Mouse (Mus musculus): ENCODE data around the gene Arf3.
A peak's percentile ranks its signal among the peaks of the same experiment; 100 is the strongest.
"Not testable (repeated sequence)": the region's sequence is repeated elsewhere in the genome, so short reads cannot be mapped to it uniquely, and the experiment has no call there.

Gene Arf3

DNA sequence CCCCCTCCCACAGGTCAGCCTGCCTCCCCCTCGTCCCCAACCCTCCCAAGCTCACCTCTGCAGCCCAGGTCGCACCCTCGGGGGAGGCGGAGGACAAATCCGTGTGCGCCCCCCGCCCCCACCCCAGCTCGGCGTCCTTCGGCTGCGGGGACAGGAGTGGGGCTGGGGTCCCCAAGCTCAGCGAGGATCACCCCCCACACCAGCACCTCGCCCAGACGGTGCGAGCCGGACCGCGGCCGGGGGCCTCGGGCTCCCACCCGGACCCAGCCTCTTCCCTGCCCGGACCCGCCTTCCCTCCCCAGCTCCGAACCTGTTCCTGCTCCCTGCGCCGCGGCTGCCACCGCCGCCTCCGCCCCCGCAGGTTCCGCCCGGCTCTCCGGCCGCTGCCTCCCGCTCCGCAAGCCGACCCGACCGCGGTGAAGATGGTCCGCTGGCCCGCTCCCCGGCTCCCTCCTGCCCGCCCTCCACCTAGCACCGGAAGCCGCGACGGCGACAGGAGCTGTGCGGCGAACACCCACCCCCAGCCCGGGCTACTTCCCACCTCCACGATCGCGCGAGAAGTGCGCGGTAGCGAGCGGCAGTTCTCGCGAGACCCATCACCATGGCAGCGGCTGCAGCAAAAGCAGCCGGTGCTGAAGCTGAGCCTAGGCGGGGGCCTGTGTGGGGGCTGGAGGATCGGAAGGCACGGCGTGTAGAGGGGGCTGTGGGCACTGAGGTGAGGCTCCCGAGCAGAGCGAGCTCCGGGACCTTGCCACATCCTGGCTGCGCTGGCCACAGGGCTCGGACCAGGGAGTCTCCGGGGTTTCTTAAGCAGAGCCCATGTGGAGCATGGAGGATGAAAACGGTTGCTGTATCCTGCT lies at the start of gene Arf3:
Gene Arf3 (minus strand): TSS at position 545 of the 860 bp plus-strand sequence.
- DNase-seq = peak; percentile 98

DNA sequence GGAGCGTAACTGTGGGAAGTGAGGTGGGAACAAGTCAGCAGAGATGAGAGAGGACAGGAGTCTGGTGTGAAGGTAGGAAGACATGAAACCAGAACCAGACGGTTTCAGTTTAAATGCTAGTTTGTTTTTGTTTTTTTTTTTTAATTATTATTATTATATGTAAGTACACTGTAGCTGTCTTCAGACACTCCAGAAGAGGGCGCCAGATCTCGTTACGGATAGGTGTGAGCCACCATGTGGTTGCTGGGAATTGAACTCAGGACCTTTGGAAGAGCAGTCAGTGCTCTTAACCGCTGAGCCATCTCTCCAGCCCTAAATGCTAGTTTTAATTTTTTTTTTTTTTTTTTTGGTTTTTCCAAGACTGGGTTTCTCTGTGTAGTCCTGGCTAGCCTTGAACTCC lies 47.2 kb upstream of the Arf3 start:
- DNase-seq = not testable (repeated sequence)

DNA sequence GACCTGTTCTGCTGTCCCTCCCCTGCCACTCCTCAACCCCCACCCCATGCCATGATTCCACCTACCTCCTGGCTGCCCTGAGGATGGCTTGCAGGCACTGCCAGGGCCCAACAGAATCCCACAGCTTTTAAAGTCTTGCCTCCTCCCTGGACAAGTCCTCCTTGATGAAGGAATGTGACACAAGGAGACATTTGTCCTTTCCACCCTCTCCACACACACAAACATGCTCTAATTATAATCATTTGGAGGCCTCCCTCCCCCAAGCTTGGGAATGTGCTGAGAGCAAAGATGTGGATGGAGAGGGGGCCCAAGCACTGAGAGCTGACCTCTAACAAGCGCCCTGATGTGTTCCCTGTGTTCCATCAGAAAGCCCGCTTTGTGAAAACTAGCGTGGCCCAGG lies 46.4 kb upstream of the Arf3 start, which contains the start of gene Ddn:
Gene Ddn (minus strand): TSS at position 101 of the 400 bp plus-strand sequence.
- DNase-seq = no peak

DNA sequence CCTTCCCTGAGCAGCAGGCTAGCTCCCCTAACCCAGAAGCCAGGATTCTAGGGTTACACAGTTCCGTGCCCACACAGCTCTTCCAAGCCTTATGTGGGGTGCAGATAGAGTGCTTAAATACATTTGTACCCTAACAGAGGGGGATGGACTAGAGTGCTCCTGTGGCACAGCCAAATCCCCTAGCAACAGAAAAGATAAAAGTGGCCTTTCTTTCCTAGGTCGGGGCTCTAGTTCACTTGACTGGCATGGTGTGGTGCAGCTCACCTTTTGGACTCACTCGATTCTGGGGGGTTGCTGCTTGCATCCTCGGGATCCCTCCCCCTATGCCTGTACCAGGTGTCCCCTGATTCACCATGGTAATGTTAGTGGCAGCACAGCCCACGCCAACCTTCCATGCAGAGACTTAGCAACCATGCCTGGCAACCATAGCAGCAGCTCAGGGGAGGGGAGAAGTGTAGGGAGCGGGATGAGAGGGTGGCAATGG lies 45.7 kb upstream of the Arf3 start:
- DNase-seq = no peak

DNA sequence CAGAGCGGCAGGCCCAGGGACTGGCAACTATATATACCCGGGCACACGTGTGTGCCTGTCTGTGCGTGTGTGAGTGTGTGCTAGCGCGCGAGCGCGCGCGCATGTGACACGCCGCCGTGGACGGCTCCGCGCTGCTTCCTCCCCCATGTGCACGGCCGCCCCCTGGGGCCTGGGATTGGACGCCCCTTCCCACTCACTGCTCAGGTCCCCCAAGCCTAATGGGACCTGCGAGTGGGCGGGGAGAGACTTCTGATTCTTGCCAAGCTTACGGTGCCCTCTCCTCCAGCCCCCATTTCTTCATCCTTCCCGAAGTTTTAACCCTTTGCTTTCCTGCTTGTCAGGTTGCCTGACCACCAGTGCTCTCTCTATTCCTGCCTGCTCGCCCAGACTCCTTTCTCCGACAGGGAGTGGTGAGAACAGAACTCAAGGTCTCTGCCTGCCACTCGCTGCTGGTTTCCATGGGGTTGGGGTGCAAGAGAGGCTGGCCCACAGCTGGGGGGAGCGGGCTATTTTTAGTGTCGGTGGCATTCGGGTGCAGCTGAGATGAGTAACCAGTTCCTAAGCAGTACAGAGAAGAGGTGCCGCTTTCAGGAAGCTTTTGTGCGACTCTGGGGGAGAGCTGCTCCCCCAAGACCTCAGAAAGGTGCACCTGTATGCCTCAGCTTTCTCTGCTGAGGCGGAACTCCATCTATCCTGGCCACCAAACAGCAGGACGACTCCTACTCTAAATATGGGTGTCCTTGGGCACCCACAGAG lies 45.1 kb upstream of the Arf3 start:
- DNase-seq = peak; percentile 60

DNA sequence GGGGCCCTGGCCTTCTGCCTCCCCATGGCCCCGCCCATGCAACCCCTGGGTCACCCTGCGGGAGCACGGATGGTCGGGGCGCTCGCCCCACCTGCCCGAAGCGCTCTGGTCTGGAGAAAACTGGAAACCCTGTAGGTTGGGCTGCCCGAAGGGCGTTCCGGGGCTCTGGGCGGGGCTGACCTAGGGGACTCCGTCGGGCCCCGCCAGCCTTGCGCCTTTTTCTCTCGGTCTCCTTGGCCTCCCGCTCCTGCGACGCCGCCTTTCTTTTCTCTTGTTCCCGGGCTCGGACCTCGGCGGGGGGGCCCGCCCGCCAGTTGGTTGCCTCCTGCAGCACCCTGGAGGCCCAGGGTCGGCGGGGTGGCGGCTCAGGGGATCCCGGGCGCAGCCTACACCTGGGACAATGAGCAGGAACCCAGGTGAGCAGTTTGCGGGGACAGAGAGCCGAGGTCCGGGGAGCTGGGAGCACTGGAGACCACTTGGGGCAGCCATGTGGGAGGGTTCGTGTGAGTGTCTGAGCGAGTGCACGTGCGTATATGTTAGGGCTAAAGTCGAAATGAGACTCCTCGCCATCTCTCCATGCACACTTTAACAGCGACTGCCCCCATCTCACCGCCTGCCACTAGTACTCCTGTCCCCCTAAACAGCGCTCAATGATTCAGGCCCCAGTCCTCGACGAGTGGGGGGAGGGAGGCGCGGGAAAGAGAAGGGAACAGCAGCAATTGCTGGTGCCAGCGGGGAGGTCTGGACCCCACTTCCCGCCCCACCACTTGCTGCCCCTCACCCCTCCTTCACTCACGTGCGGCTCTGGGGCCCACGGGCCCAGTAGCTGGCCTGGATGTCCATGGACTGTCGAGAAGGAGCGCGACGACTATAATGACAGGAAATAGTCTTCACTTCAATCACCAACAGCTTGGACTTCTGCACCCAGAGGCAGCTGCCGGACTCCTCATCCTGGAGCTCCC lies 44.1 kb upstream of the Arf3 start:
- DNase-seq = peak; percentile 54

DNA sequence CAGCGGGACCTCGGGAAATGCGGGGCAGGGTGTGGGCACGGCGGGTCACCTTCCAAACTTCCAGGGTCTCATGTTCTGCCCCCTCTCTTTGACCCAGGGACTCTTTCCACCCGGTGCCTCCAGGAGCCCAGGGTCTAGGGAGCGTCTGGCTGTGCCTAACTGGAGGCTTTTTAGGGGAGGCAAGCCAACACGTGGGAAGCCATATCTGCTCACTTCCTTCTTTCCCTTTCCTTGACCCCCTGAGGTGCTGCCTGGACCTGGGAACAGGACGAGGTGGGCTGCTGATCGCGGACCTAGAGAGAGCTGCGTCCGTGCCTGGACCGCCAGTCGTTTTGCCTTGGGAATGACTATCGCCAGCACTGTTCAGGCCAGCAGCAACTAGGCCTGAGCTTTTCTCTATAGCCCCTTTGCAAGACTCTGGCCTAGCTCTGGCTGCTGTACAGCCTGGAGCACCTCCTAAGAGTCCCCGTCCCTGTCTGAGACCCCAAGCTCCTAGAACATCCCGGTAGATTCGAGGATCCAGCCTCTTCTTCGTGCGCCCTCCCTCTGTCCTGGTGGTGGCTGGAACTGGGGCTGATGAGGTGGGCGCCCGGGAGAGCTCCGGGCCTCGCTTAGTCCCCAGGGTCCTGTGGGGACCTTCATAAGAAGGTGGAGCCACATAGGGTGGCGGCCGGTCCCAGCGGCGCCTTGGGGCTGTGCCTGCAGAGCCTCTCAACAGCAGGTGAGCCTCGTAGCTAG lies 43.2 kb upstream of the Arf3 start:
- no peak for DNase-seq

DNA sequence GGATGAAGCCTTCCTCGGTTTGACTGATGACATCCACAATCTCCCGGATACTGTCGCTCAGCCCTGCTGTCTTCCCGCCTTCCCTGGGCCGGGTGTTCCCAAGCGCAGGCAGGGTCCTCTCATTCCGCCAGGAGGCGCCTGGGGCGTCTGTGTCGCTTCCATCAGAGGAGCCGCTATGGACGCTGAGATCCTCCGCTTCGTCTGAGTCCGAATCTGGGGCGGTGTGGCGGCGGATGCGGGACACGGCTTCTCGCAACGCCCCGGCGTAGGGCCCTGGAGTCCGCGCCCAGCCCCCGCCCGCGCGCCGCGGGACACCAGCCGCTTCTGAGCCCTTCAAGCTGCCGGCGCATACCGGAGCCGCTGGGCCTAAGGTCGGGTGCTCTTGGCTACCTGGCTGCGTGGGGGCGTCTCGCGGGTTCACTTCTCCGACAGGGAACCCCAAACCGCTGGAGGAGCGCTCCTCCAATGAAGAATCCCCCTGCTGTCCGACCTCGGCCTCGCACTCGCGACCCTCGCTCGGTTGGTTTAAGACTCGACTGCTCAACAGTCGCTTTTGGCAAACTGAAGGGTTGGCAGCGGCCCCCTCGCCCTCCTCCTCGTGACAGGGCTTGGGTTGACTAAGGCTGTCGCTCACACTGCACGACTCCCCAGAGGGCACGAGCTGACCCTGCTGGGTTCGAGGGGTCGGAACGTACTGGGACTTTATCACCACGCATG lies 42.5 kb upstream of the Arf3 start:
- DNase-seq = peak; percentile 88

DNA sequence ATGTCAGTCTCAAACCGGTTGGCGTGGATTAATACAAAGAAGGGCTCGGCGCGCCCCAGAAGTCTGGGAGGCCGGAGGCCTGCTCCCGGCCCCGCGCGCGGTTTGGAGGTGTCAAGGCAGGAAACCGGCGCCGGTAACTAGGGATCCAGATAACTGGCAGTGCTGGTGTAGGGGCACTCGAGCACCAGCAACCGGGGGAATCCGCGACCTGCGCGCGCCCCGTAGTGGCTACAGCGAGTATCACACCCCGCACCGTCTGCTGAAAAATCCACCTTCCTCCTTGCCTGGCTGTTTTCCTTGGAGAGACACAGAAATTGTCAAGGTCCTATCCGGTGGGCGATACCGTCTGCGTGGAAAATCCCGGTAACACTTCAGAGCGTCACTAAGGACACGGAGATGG lies 41.0 kb upstream of the Arf3 start:
- peak; percentile 90 for DNase-seq

DNA sequence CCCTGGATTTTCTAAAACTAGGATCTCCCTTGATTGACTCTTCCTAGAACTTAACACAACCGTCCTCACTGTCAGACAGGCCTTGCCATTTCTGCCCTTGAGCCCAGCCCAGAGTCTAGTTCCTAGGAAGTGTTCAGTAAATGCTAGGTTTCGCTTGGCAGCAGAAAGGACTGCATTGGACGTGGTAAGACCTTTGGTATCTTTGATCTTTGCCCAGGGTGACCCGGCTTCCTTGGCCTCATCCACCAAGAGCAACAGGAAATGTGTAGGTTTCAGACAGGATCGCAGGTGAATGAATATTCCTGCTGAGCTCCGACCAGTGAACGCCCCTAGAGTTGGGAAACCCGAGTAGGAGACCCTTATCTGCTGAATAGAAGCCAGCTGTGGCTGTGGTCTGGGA lies 39.9 kb upstream of the Arf3 start:
- DNase-seq = no peak

DNA sequence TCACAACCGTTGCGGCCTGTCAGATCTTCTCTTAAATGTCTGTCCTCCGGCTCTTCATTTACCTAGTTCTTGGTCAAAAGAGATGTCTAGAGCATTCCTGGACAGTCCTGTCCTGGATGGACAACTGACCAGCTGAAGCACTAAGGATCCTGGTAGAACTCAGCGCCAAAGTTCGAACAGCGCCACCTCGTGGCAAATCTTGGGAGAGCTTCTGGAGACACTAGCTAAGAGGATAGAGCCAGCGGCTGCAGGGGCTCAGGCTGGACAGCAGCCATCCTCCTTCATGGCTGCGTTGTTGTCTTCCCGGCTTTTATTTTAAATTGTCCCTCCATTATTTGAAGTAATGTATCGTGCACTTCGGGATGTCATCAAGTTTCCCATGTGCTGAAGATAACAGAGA lies 36.4 kb upstream of the Arf3 start:
- DNase-seq = peak; percentile 91

DNA sequence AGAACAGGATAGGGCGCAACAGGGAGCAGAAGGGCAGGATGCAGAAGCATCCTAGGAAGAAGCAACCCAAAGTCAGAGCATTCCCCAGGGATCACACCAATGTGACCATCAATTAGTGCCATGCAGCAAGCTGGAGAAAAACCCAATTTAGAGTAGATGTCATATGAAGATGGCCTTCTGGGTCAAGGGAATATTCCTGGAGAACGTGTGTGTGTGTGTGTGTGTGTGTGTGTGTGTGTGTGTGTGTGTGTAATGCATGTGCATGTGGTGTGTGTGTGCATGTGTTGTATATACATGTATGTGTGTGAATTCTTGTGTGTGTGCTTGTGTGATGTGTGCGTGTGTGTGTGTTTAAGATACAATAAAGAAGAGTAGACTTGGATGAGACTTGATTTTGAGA lies 35.9 kb upstream of the Arf3 start:
- DNase-seq = no peak

DNA sequence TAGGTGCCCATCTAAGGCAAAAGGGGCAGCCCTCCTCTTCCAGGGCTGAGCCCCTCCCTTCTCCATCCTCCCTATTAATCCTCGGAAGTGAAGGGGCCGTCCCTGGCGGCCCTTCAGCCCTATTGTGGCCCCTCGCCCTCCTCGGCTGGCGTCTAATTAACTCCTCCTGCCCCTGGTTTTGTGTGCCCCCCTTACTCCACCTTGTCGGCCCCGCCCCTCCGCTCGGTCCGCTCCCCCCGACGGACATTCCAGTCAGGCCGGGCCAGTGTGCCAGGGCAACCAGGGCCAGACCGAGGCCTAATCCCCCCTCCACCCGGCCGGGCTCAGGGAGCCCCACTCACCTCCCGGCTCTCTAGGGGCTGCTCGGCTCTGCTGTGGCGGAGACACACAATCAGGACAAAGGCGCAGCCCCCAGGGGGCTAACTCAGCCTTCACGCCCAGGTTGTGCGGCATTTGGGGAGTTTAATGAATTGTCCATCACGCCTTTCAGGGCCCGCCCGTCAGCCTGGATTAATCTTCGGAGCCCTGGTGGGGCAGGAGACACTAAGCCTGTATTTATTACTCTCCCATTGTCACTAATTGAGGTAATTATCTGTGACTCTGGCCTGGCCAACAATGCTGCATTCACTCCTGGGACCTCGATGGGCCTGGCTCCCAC lies 35.0 kb upstream of the Arf3 start:
- DNase-seq = no peak

DNA sequence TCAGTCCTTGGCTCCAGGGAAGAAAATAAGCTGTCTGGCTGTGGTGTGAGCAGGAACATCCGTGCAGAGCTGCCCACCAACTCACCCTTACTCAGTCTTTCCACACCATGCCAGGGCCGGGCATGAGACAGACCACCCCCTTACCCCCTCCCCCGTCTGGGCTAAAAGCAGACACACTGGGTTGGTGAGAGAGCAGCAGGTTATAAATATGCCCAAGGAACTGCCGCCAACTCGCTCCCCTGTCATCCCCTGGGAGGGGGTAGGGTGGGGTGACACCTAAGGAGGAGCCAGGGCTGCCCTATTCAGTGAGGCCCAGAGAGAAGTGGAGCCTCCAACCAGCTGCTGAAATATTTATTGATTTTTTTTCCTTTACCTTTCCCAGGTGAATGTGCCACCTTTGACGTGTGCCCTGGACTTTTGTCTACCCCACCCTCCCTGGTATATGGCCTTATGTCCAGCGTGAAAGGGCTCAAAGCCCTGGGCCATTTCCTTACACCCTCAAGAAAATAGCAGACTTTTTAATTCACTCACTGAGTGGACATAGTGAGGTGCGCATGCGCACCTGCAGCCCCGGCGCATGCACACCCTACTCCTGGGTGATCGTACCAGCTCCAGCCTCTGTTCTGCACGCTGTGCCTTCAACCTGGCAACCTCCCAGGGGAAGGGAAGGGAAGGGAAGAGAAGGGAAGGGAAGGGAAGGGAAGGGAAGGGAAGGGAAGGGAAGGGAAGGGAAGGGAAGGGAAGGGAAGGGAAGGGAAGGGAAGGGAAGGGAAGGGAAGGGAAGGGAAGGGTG lies 34.0 kb upstream of the Arf3 start:
- no peak for DNase-seq

DNA sequence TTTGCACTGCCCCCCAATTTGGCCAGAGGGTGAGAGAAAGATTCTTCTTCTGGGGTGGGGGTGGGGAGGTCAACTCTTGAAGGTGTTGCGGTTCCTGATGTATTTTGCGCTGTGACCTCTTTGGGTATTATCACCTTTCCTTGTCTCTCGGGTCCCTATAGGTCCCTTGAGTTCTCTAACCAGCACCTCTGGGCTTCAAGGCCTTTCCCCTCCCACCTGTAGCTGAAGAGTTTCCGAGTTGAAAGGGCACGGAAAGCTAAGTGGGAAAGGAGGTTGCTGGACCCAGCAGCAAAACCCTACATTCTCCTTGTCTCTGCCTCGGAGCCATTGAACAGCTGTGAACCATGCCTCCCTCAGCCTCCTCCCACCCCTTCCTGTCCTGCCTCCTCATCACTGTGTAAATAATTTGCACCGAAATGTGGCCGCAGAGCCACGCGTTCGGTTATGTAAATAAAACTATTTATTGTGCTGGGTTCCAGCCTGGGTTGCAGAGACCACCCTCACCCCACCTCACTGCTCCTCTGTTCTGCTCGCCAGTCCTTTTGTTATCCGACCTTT lies 30.2 kb upstream of the Arf3 start:
- no peak for DNase-seq

DNA sequence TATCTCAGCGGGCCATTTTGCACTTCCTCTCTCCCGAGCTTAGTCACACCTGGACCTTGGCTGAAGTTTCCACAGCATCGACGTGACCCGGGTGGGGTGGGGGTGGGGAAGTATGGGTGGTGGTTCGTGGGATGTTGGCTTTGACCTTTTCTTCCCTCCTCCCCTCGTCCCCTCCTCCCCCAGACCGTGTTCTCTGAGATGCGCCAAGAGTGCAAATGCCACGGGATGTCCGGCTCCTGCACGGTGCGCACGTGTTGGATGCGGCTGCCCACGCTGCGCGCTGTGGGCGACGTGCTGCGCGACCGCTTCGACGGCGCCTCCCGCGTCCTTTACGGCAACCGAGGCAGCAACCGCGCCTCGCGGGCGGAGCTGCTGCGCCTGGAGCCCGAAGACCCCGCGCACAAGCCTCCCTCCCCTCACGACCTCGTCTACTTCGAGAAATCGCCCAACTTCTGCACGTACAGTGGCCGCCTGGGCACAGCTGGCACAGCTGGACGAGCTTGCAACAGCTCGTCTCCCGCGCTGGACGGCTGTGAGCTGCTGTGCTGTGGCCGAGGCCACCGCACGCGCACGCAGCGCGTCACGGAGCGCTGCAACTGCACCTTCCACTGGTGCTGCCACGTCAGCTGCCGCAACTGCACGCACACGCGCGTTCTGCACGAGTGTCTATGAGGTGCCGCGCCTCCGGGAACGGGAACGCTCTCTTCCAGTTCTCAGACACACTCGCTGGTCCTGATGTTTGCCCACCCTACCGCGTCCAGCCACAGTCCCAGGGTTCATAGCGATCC lies 29.4 kb upstream of the Arf3 start:
- DNase-seq = no peak

DNA sequence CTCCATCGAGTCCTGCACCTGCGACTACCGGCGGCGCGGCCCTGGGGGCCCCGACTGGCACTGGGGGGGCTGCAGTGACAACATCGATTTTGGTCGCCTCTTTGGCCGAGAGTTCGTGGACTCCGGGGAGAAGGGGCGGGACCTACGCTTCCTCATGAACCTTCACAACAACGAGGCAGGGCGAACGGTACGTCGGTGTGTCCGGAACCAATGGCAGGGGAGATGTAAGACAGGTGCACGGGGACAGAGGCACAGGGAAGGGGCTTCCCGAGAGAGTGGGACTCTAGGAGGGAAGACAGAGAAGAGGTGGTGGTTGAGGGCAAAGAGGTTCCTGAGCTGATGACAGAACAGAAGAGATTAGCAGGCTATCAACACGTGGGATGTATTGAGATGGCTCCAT lies 28.8 kb upstream of the Arf3 start:
- no peak for DNase-seq

DNA sequence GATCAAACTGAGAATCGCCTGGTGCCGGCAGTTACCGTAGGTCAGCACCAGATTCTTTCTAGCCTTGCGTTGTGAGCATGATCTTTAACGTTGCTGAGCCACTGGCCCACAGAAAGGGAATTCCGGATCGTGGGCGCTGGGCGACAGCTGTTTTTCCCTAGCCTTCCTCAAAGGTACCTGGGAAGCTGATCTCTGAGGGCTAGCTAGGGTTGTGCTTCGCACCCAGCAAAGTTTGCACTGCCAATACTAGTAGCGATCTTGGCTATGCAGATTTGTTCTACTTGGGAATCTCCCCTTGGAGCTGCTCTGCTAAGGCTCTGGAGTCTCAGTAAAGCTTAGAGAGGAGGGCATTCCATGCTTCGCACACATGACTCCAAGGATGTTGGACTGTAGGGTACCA lies 28.2 kb upstream of the Arf3 start:
- no peak for DNase-seq

DNA sequence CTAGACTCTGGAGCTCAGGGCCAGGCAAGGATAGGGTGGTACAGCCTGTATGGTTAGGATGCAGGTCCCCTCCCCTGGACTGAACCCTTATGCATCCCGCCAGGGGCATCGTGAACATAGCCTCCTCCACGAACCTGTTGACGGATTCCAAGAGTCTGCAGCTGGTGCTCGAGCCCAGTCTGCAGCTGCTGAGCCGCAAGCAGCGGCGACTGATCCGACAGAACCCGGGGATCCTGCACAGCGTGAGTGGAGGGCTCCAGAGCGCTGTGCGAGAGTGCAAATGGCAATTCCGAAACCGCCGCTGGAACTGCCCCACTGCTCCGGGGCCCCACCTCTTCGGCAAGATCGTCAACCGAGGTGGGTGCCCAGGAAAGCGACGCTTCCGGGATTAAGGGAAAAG lies 27.7 kb upstream of the Arf3 start:
- DNase-seq = no peak
